ENCODE assay signal across 29 mouse cellular contexts in genomic region chr5:89980204-89980603, GRCm38 (mm10).
A peak's percentile ranks its signal among the peaks of the same experiment; 100 is the strongest.
DNase-seq lines count a peak whose midpoint lies in the region; ATAC-seq and TF ChIP-seq lines count a peak whose summit lies in the region.
"Had no signal": no experiment of that assay in that cellular context is flagged by ENCODE, and none has a peak within 500 bp of the region (broad histone marks: within the 10 kb centered on the region; RNA-seq: fewer than 3 reads in every experiment).

No protein-coding gene starts in this region.

- WGBS in heart, adult 2 months = 69% methylated on average over 3 of the region's 3 CpGs
- 86% methylated on average over 3 of the region's 3 CpGs for WGBS in midbrain, embryonic 14.5 days
- 88% methylated on average over 3 of the region's 3 CpGs for WGBS in forebrain, embryonic 12.5 days

- no peak for TF ChIP-seq POLR2A in heart, adult 2 months (IDR thresholded peaks at IDR 0.05; ENCODE audit: insufficient read depth, low read depth, low read length)

- H3K9ac ChIP-seq in heart, adult 2 months (ENCODE audit: low read depth, low read length) = no peak overlapping the region
- H3K9ac ChIP-seq in midbrain, embryonic 14.5 days (replicated peaks; ENCODE audit: low read length) = no peak overlapping the region
- H3K9ac ChIP-seq in forebrain, embryonic 12.5 days = no peak overlapping the region
- H3K9ac ChIP-seq: forebrain, postnatal 0 days; heart, embryonic 13.5 days; limb, embryonic 15.5 days; liver, embryonic 14.5 days; lung, embryonic 14.5 days; midbrain, embryonic 13.5 days; stomach, embryonic 15.5 days had no signal

- no peaks in the 10 kb centered on the region for H3K36me3 ChIP-seq in heart, adult 2 months (ENCODE audit: control insufficient read depth, insufficient read depth, low read length)
- H3K36me3 ChIP-seq in midbrain, embryonic 14.5 days (ENCODE audit: control insufficient read depth, insufficient read depth, low read length) = no peaks in the 10 kb centered on the region
- no peaks in the 10 kb centered on the region for H3K36me3 ChIP-seq in forebrain, embryonic 12.5 days (replicated peaks)
- H3K36me3 ChIP-seq: forebrain, embryonic 10.5 days; heart, embryonic 13.5 days; limb, embryonic 15.5 days; midbrain, embryonic 13.5 days; stomach, embryonic 15.5 days had no signal

- H3K4me2 ChIP-seq in midbrain, embryonic 14.5 days (ENCODE audit: low read length) = no peak overlapping the region
- H3K4me2 ChIP-seq in forebrain, embryonic 12.5 days = no peak overlapping the region
- H3K4me2 ChIP-seq: heart, embryonic 13.5 days; limb, embryonic 15.5 days; lung, embryonic 14.5 days; midbrain, embryonic 13.5 days; stomach, embryonic 15.5 days had no signal

- H3K9me3 ChIP-seq in midbrain, embryonic 14.5 days (ENCODE audit: control insufficient read depth, low read length) = no peaks in the 10 kb centered on the region
- no peaks in the 10 kb centered on the region for H3K9me3 ChIP-seq in forebrain, embryonic 12.5 days
- H3K9me3 ChIP-seq: forebrain, embryonic 10.5 days; heart, embryonic 13.5 days; limb, embryonic 15.5 days; midbrain, embryonic 13.5 days; stomach, embryonic 15.5 days had no signal

- TF ChIP-seq EP300 in heart, adult 2 months (IDR thresholded peaks at IDR 0.05; ENCODE audit: insufficient read depth, low read depth, low read length) = no peak

- peak; percentile 70 for DNase-seq in heart, adult 11 months
- no peak for DNase-seq in heart, adult 2 months
- peak; percentile 13 to 38 for DNase-seq in layer of hippocampus, adult 18-20 months (ENCODE audit: low spot score in 2 of 2)
- DNase-seq in layer of hippocampus, postnatal 10 days (ENCODE audit: low spot score in 2 of 2) = no peak
- peak; percentile 25 to 27 for DNase-seq in right cerebral cortex, adult 2 months (ENCODE audit: low spot score in 2 of 2)
- DNase-seq in right cerebral cortex, postnatal 14 days = no peak
- DNase-seq in midbrain, embryonic 14.5 days = no peak
- DNase-seq: adrenal gland, postnatal 36 days; cerebellum, adult 11-12 months; cerebellum, postnatal 14 days; forebrain, postnatal 0 days; gastrocnemius, postnatal 14 days; heart, adult 18-20 months; heart, postnatal 14 days; kidney, postnatal 36 days; lung, embryonic 14.5 days; thymus, adult 18-20 months; thymus, postnatal 4 days had no signal

- intact Hi-C loops in heart, adult 2 months (cut with DNase I) = loop anchor here (5.0 kb wide), 1 partner anchor 52 kb away; no protein-coding TSS in a partner anchor

- H3K79me2 ChIP-seq in heart, adult 2 months (replicated peaks; ENCODE audit: control insufficient read depth, insufficient read depth, low read length) = no peaks in the 10 kb centered on the region

- no peaks in the 10 kb centered on the region for H3K4me1 ChIP-seq in heart, adult 2 months (ENCODE audit: control insufficient read depth, insufficient read depth, low read length)
- no peaks in the 10 kb centered on the region for H3K4me1 ChIP-seq in midbrain, embryonic 14.5 days (ENCODE audit: control insufficient read depth, insufficient read depth, low read length)
- H3K4me1 ChIP-seq in forebrain, embryonic 12.5 days = no peaks in the 10 kb centered on the region
- H3K4me1 ChIP-seq: forebrain, embryonic 10.5 days; limb, embryonic 15.5 days; megakaryocyte, embryonic 14.5 days; midbrain, embryonic 13.5 days; stomach, embryonic 15.5 days had no signal

- ATAC-seq in midbrain, embryonic 14.5 days (ENCODE audit: low FRiP score, low TSS enrichment) = no peak
- no peak for ATAC-seq in forebrain, embryonic 12.5 days (ENCODE audit: low FRiP score)
- ATAC-seq: forebrain, postnatal 0 days; hindbrain, postnatal 0 days; intestine, postnatal 0 days; midbrain, embryonic 13.5 days; Patski had no signal

- no peak overlapping the region for H3K27ac ChIP-seq in heart, adult 2 months
- no peak overlapping the region for H3K27ac ChIP-seq in midbrain, embryonic 14.5 days (replicated peaks; ENCODE audit: low read depth, low read length)
- no peak overlapping the region for H3K27ac ChIP-seq in forebrain, embryonic 12.5 days
- H3K27ac ChIP-seq: forebrain, embryonic 10.5 days; heart, embryonic 13.5 days; hindbrain, postnatal 0 days; limb, embryonic 15.5 days; liver, embryonic 14.5 days; midbrain, embryonic 13.5 days; stomach, embryonic 15.5 days had no signal

- H3K27me3 ChIP-seq in heart, adult 2 months (ENCODE audit: control insufficient read depth, insufficient read depth, low read length) = no peaks in the 10 kb centered on the region
- no peaks in the 10 kb centered on the region for H3K27me3 ChIP-seq in midbrain, embryonic 14.5 days (ENCODE audit: control insufficient read depth, insufficient read depth, low read length)
- no peaks in the 10 kb centered on the region for H3K27me3 ChIP-seq in forebrain, embryonic 12.5 days
- H3K27me3 ChIP-seq: heart, embryonic 13.5 days; limb, embryonic 15.5 days; megakaryocyte, embryonic 14.5 days; midbrain, embryonic 13.5 days; stomach, embryonic 15.5 days had no signal

- H3K4me3 ChIP-seq in heart, adult 2 months = no peak overlapping the region
- H3K4me3 ChIP-seq in midbrain, embryonic 14.5 days (replicated peaks; ENCODE audit: low read depth, low read length) = no peak overlapping the region
- no peak overlapping the region for H3K4me3 ChIP-seq in forebrain, embryonic 12.5 days (replicated peaks)
- H3K4me3 ChIP-seq: forebrain, embryonic 10.5 days; heart, embryonic 13.5 days; limb, embryonic 15.5 days; megakaryocyte, embryonic 14.5 days; midbrain, embryonic 13.5 days; stomach, embryonic 15.5 days had no signal

- no peak for TF ChIP-seq CTCF in heart, adult 2 months (IDR thresholded peaks at IDR 0.05)

Comparison
In these comparisons a context has a peak if more than half of its experiments do, and no peak if none do; other contexts are left out.
1. DNase-seq: peak in heart, adult 11 months (single experiment), layer of hippocampus, adult 18-20 months (2 of 2) and right cerebral cortex, adult 2 months (2 of 2); none in heart, adult 2 months (0 of 2), layer of hippocampus, postnatal 10 days (0 of 2), right cerebral cortex, postnatal 14 days (single experiment) and midbrain, embryonic 14.5 days (single experiment).